Mouse (Mus musculus) lung, adult 2 months (tissue): ENCODE measurements at regions not wholly inside any gene's neighbourhood (a gene's known extent, or its start where the extent isn't known, plus 50 kb on each side); places are given as distances from the start of the nearest gene placed in this dataset.

ENCODE experiments used
- CTCF ChIP-seq: fragments of 200-500 bp; IDR thresholded peaks from 2 replicates; pipeline ENCODE4 v1.5.1; 2011; ENCODE audit warnings: mild to moderate bottlenecking, low read length, control low read depth; ENCODE audit not compliant: insufficient read depth
- POLR2A ChIP-seq: fragments of 200-500 bp; IDR thresholded peaks from 2 replicates; pipeline ENCODE4 v1.6.1; 2011; ENCODE audit warnings: low read depth, mild to moderate bottlenecking, control low read depth, low read length, borderline replicate concordance; ENCODE audit errors: extremely low read depth

- TF ChIP-seq POLR2A (no peak), CTCF (no peak)
These were observed 147.4 kb upstream of the Zfp706 start for GRCm38 (mm10) chr15:37154934-37155333.
